Mouse (Mus musculus) liver, postnatal 0 days (tissue): Measurements from ENCODE around the gene Hist1h3g.
"Not testable (repeated sequence)": the region's sequence is repeated elsewhere in the genome, so short reads cannot be mapped to it uniquely, and the experiment has no call there.

Source experiments
- CTCF ChIP-seq: sonication (generic); IDR thresholded peaks from 2 replicates; pipeline ENCODE4 v1.5.1; 2016; ENCODE audit warnings: antibody characterized with exemption, low read depth
- EP300 ChIP-seq: IDR thresholded peaks from 2 replicates; pipeline ENCODE4 v1.6.1; 2016; ENCODE audit warnings: antibody characterized with exemption, low read depth, mild to moderate bottlenecking

- TF ChIP-seq EP300, result peak; percentile 80; the same call in 1 of the 2 replicates
- not testable (repeated sequence) for TF ChIP-seq CTCF
These were observed 26.8 kb downstream of the Hist1h3g start, which contains the start of gene Hist1h3e for GRCm38 (mm10) chr13:23561883-23562659.
